Mouse (Mus musculus) heart, embryonic 13.5 days (tissue): ENCODE measurements around the gene Sytl3. TPM values are rescaled to one million over a fixed set of nuclear protein-coding genes. Genes with fewer than 3 reads are reported as not detected.
"Not testable (repeated sequence)": the region's sequence is repeated elsewhere in the genome, so short reads cannot be mapped to it uniquely, and the experiment has no call there.

Experiments used
- ATAC-seq: fragments of 200-750 bp; cut with Nextera tagmentation; 2 replicates; pipeline ENCODE4 v1.8.0; 2017; ENCODE audit warnings: moderate TSS enrichment; ENCODE audit not compliant: insufficient number of reproducible peaks, low FRiP score, low TSS enrichment; ENCODE audit errors: extremely low read depth
- H3K27ac ChIP-seq: fragments of 300-500 bp; sonication (generic); replicated peaks from 2 replicates; pipeline ENCODE4 v1.5.1; 2015; ENCODE audit warnings: moderate library complexity, mild to moderate bottlenecking, inconsistent platforms
- H3K27me3 ChIP-seq: fragments of 300-500 bp; sonication (generic); replicated peaks from 2 replicates; pipeline ENCODE4 v1.6.1; 2015; ENCODE audit warnings: mild to moderate bottlenecking, inconsistent platforms
- H3K36me3 ChIP-seq: fragments of 300-500 bp; sonication (generic); 2 replicates; pipeline ENCODE4 v1.6.1; 2015; ENCODE audit warnings: mild to moderate bottlenecking, inconsistent platforms
- H3K4me1 ChIP-seq: fragments of 300-500 bp; sonication (generic); 2 replicates; pipeline ENCODE4 v1.6.1; 2015; ENCODE audit warnings: inconsistent platforms
- H3K4me2 ChIP-seq: fragments of 300-500 bp; sonication (generic); 2 replicates; pipeline ENCODE4 v1.6.1; 2015; ENCODE audit warnings: inconsistent platforms, mild to moderate bottlenecking, moderate library complexity
- H3K4me3 ChIP-seq: fragments of 300-500 bp; sonication (generic); 2 replicates; pipeline ENCODE4 v1.5.1; 2015; ENCODE audit warnings: moderate library complexity, mild to moderate bottlenecking, inconsistent platforms
- H3K9ac ChIP-seq: fragments of 300-500 bp; sonication (generic); 2 replicates; pipeline ENCODE4 v1.6.1; 2015; ENCODE audit warnings: inconsistent platforms, mild to moderate bottlenecking, moderate library complexity
- H3K9me3 ChIP-seq: fragments of 300-500 bp; sonication (generic); 2 replicates; pipeline ENCODE4 v1.6.1; 2016; ENCODE audit warnings: inconsistent platforms
- WGBS: fragments of 180-500 bp; shearing (Covaris S2); methylation state at CpG from one replicate; pipeline ENCODE4 v1.1.7; 2015; ENCODE audit warnings: mixed read lengths; 5-methylcytosine and 5-hydroxymethylcytosine counted together
- polyA plus RNA-seq: library from polyadenylated mRNA; unstranded; fragments of >200 nt; fragmentation: Nextera tagmentation; extraction: Ambion mirVana; gene quantifications from 2 replicates; pipeline ENCODE4 v1.2.1, GENCODE M21; 2015

The Sytl3 gene
- polyA plus RNA-seq, 1 experiment from 2014 or later: not detected

- not testable (repeated sequence) for H3K9me3 ChIP-seq, H3K4me2 ChIP-seq, H3K27me3 ChIP-seq, H3K4me1 ChIP-seq, H3K27ac ChIP-seq, H3K4me3 ChIP-seq, H3K9ac ChIP-seq, H3K36me3 ChIP-seq, ATAC-seq
- 50% methylated on average over 5 of the region's 5 CpGs for WGBS
These were observed 15.4 kb downstream of the Sytl3 start for GRCm38 (mm10) chr17:6674297-6674696.

- not testable (repeated sequence) for ATAC-seq, H3K4me2 ChIP-seq, H3K4me1 ChIP-seq, H3K27me3 ChIP-seq, H3K27ac ChIP-seq, H3K4me3 ChIP-seq, H3K9ac ChIP-seq, H3K9me3 ChIP-seq, H3K36me3 ChIP-seq
- whole genome bisulfite sequencing: 100% methylated on average over 1 of the region's 2 CpGs
These were observed 19.2 kb downstream of the Sytl3 start for GRCm38 (mm10) chr17:6678063-6678462.

GRCm38 (mm10) chr17:6681721-6682120 lies 22.8 kb downstream of the Sytl3 start:
- H3K9me3 ChIP-seq, H3K4me1 ChIP-seq, H3K27ac ChIP-seq, H3K4me3 ChIP-seq, ATAC-seq, H3K4me2 ChIP-seq, H3K36me3 ChIP-seq, H3K27me3 ChIP-seq, H3K9ac ChIP-seq: not testable (repeated sequence)
- 74% methylated on average over 4 of the region's 4 CpGs for WGBS

GRCm38 (mm10) chr17:6683702-6684101 lies 24.8 kb downstream of the Sytl3 start:
- not testable (repeated sequence) for H3K27me3 ChIP-seq, H3K4me3 ChIP-seq, H3K9me3 ChIP-seq, H3K27ac ChIP-seq, ATAC-seq, H3K36me3 ChIP-seq, H3K4me2 ChIP-seq, H3K9ac ChIP-seq, H3K4me1 ChIP-seq
- WGBS: 75% methylated on average over 1 of the region's 5 CpGs

GRCm38 (mm10) chr17:6684464-6685287 lies 25.8 kb downstream of the Sytl3 start:
- WGBS: no CpG with 5 or more reads among the region's 4 CpGs
- not testable (repeated sequence) for H3K9ac ChIP-seq, H3K4me2 ChIP-seq, H3K9me3 ChIP-seq, H3K27ac ChIP-seq, H3K27me3 ChIP-seq, H3K4me1 ChIP-seq, H3K36me3 ChIP-seq, ATAC-seq, H3K4me3 ChIP-seq

GRCm38 (mm10) chr17:6685288-6685818 lies 26.5 kb downstream of the Sytl3 start:
- not testable (repeated sequence) for H3K9me3 ChIP-seq, H3K9ac ChIP-seq, H3K4me3 ChIP-seq, H3K4me1 ChIP-seq, H3K4me2 ChIP-seq, H3K36me3 ChIP-seq, H3K27me3 ChIP-seq, ATAC-seq, H3K27ac ChIP-seq
- WGBS: 46% methylated on average over 4 of the region's 8 CpGs

GRCm38 (mm10) chr17:6686299-6686971 lies 27.5 kb downstream of the Sytl3 start:
- H3K4me1 ChIP-seq, H3K9ac ChIP-seq, H3K9me3 ChIP-seq, H3K4me3 ChIP-seq, ATAC-seq, H3K4me2 ChIP-seq, H3K36me3 ChIP-seq, H3K27me3 ChIP-seq, H3K27ac ChIP-seq: not testable (repeated sequence)
- 81% methylated on average over 3 of the region's 4 CpGs for WGBS

- H3K4me3 ChIP-seq, H3K4me1 ChIP-seq, ATAC-seq, H3K27me3 ChIP-seq, H3K9me3 ChIP-seq, H3K36me3 ChIP-seq, H3K27ac ChIP-seq, H3K4me2 ChIP-seq, H3K9ac ChIP-seq: not testable (repeated sequence)
- WGBS: 70% methylated on average over 2 of the region's 4 CpGs
These were observed 30.5 kb downstream of the Sytl3 start for GRCm38 (mm10) chr17:6689344-6689743.

GRCm38 (mm10) chr17:6691596-6691995 lies 32.7 kb downstream of the Sytl3 start:
- not testable (repeated sequence) for H3K9ac ChIP-seq, H3K27ac ChIP-seq, H3K36me3 ChIP-seq, H3K4me2 ChIP-seq, H3K9me3 ChIP-seq, H3K4me1 ChIP-seq, ATAC-seq, H3K4me3 ChIP-seq, H3K27me3 ChIP-seq
- 6% methylated on average over 2 of the region's 2 CpGs for WGBS

- ATAC-seq, H3K4me1 ChIP-seq, H3K27me3 ChIP-seq, H3K9me3 ChIP-seq, H3K27ac ChIP-seq, H3K4me3 ChIP-seq, H3K4me2 ChIP-seq, H3K36me3 ChIP-seq, H3K9ac ChIP-seq: not testable (repeated sequence)
- 68% methylated on average over 9 of the region's 9 CpGs for WGBS
These were observed 36.8 kb downstream of the Sytl3 start for GRCm38 (mm10) chr17:6695712-6696111.

GRCm38 (mm10) chr17:6696521-6696920 lies 37.6 kb downstream of the Sytl3 start:
- not testable (repeated sequence) for H3K27me3 ChIP-seq, H3K4me3 ChIP-seq, H3K27ac ChIP-seq, H3K9me3 ChIP-seq, H3K4me1 ChIP-seq, H3K9ac ChIP-seq, H3K4me2 ChIP-seq, ATAC-seq, H3K36me3 ChIP-seq
- 54% methylated on average over 8 of the region's 8 CpGs for WGBS
